Mouse (Mus musculus) erythroblast, adult 5-6 weeks (primary cell): ENCODE measurements around the gene Gm30191. TPM values are rescaled to one million over a fixed set of nuclear protein-coding genes. Genes with fewer than 3 reads are reported as not detected.

Experiments used
- total RNA-seq, 2 experiments: library from RNA; stranded (forward) in 1 of 2; stranded (reverse) in 1 of 2; fragments of 150-400 nt in 1 of 2; fragments of 200-764, 138-1000 nt in 1 of 2; gene quantifications; 2 replicates each; pipeline versions ENCODE4 v1.2.3 to v1.2.4; 2015 to 2017; ENCODE audit warnings: low replicate concordance in 2 of 2

The Gm30191 gene
- total RNA-seq, 2 experiments from 2014 or later: not detected

Other genes with a start within 250 kb of the Gm30191 start
- gene Dhdds, start 246.0 kb upstream of the Gm30191 start, total RNA-seq (2015; ENCODE audit: low replicate concordance): 9.6 and 17.3 TPM in 2 replicates
- 6.6 and 12.2 TPM in 2 replicates for gene Dhdds, start 246.0 kb upstream of the Gm30191 start, total RNA-seq (2017; ENCODE audit: low replicate concordance)
- gene Lin28a, start 228.1 kb upstream of the Gm30191 start, total RNA-seq (2015; ENCODE audit: low replicate concordance): 3.3 TPM in 1 of 2 replicates, not detected in the other
- gene Lin28a, start 228.1 kb upstream of the Gm30191 start, total RNA-seq (2017; ENCODE audit: low replicate concordance): 6.4 and 8.9 TPM in 2 replicates
- gene Zfp683, start 193.1 kb upstream of the Gm30191 start, total RNA-seq (2015; ENCODE audit: low replicate concordance): not detected in 2 replicates
- gene Zfp683, start 193.1 kb upstream of the Gm30191 start, total RNA-seq (2017; ENCODE audit: low replicate concordance): not detected in 2 replicates
- not detected in 2 replicates for gene Crybg2, start 186.1 kb upstream of the Gm30191 start, total RNA-seq (2015; ENCODE audit: low replicate concordance)
- gene Crybg2, start 186.1 kb upstream of the Gm30191 start, total RNA-seq (2017; ENCODE audit: low replicate concordance): not detected in 2 replicates
- 324 and 347 TPM in 2 replicates for gene Cd52, start 151.9 kb upstream of the Gm30191 start, total RNA-seq (2015; ENCODE audit: low replicate concordance)
- gene Cd52, start 151.9 kb upstream of the Gm30191 start, total RNA-seq (2017; ENCODE audit: low replicate concordance): 146 and 324 TPM in 2 replicates
- gene Ubxn11, start 144.4 kb upstream of the Gm30191 start, total RNA-seq (2015; ENCODE audit: low replicate concordance): 0.84 TPM in 1 of 2 replicates, not detected in the other
- 2.4 TPM in 1 of 2 replicates, not detected in the other for gene Ubxn11, start 144.4 kb upstream of the Gm30191 start, total RNA-seq (2017; ENCODE audit: low replicate concordance)
- gene Sh3bgrl3, start 118.1 kb upstream of the Gm30191 start, total RNA-seq (2015; ENCODE audit: low replicate concordance): 231 and 242 TPM in 2 replicates
- 56.2 and 119 TPM in 2 replicates for gene Sh3bgrl3, start 118.1 kb upstream of the Gm30191 start, total RNA-seq (2017; ENCODE audit: low replicate concordance)
- gene Cep85, start 59.8 kb upstream of the Gm30191 start, total RNA-seq (2015; ENCODE audit: low replicate concordance): 20.3 and 29.2 TPM in 2 replicates
- 50.7 and 68.1 TPM in 2 replicates for gene Cep85, start 59.8 kb upstream of the Gm30191 start, total RNA-seq (2017; ENCODE audit: low replicate concordance)
- not detected in 2 replicates for gene Gm7534, start 43.9 kb upstream of the Gm30191 start, total RNA-seq (2015; ENCODE audit: low replicate concordance)
- gene Gm7534, start 43.9 kb upstream of the Gm30191 start, total RNA-seq (2017; ENCODE audit: low replicate concordance): not detected in 2 replicates
- not detected in 2 replicates for gene Catsper4, start 19.6 kb upstream of the Gm30191 start, total RNA-seq (2015; ENCODE audit: low replicate concordance)
- not detected in 2 replicates for gene Catsper4, start 19.6 kb upstream of the Gm30191 start, total RNA-seq (2017; ENCODE audit: low replicate concordance)
- gene Cnksr1, start 8.5 kb upstream of the Gm30191 start, total RNA-seq (2015; ENCODE audit: low replicate concordance): not detected in 2 replicates
- gene Cnksr1, start 8.5 kb upstream of the Gm30191 start, total RNA-seq (2017; ENCODE audit: low replicate concordance): not detected in 2 replicates
- not detected in 2 replicates for gene E130218I03Rik, start 3.3 kb upstream of the Gm30191 start, total RNA-seq (2015; ENCODE audit: low replicate concordance)
- gene E130218I03Rik, start 3.3 kb upstream of the Gm30191 start, total RNA-seq (2017; ENCODE audit: low replicate concordance): 0.70 TPM in 1 of 2 replicates, not detected in the other
- 0.38 and 0.63 TPM in 2 replicates for gene Zfp593, start 1.3 kb upstream of the Gm30191 start, total RNA-seq (2015; ENCODE audit: low replicate concordance)
- gene Zfp593, start 1.3 kb upstream of the Gm30191 start, total RNA-seq (2017; ENCODE audit: low replicate concordance): 0.84 and 1.4 TPM in 2 replicates
- not detected in 2 replicates for gene Grrp1, start 7.2 kb downstream of the Gm30191 start, total RNA-seq (2015; ENCODE audit: low replicate concordance)
- gene Grrp1, start 7.2 kb downstream of the Gm30191 start, total RNA-seq (2017; ENCODE audit: low replicate concordance): not detected in 2 replicates
- gene Pdik1l, start 41.0 kb downstream of the Gm30191 start, total RNA-seq (2015; ENCODE audit: low replicate concordance): 9.8 and 12.3 TPM in 2 replicates
- gene Pdik1l, start 41.0 kb downstream of the Gm30191 start, total RNA-seq (2017; ENCODE audit: low replicate concordance): 13.2 and 16.2 TPM in 2 replicates
- gene Trim63, start 68.2 kb downstream of the Gm30191 start, total RNA-seq (2015; ENCODE audit: low replicate concordance): not detected in 2 replicates
- not detected in 2 replicates for gene Trim63, start 68.2 kb downstream of the Gm30191 start, total RNA-seq (2017; ENCODE audit: low replicate concordance)
- gene Slc30a2, start 96.2 kb downstream of the Gm30191 start, total RNA-seq (2015; ENCODE audit: low replicate concordance): not detected in 2 replicates
- not detected in 2 replicates for gene Slc30a2, start 96.2 kb downstream of the Gm30191 start, total RNA-seq (2017; ENCODE audit: low replicate concordance)
- gene Extl1, start 136.9 kb downstream of the Gm30191 start, total RNA-seq (2015; ENCODE audit: low replicate concordance): not detected in 2 replicates
- gene Extl1, start 136.9 kb downstream of the Gm30191 start, total RNA-seq (2017; ENCODE audit: low replicate concordance): 0.42 TPM in 1 of 2 replicates, not detected in the other
- 3.1 and 3.3 TPM in 2 replicates for gene Pafah2, start 149.4 kb downstream of the Gm30191 start, total RNA-seq (2015; ENCODE audit: low replicate concordance)
- gene Pafah2, start 149.4 kb downstream of the Gm30191 start, total RNA-seq (2017; ENCODE audit: low replicate concordance): 1.5 and 3.9 TPM in 2 replicates
- gene Stmn1, start 221.4 kb downstream of the Gm30191 start, total RNA-seq (2015; ENCODE audit: low replicate concordance): 207 and 212 TPM in 2 replicates
- gene Stmn1, start 221.4 kb downstream of the Gm30191 start, total RNA-seq (2017; ENCODE audit: low replicate concordance): 201 and 236 TPM in 2 replicates
- gene Paqr7, start 249.8 kb downstream of the Gm30191 start, total RNA-seq (2015; ENCODE audit: low replicate concordance): 1.7 and 4.4 TPM in 2 replicates
- gene Paqr7, start 249.8 kb downstream of the Gm30191 start, total RNA-seq (2017; ENCODE audit: low replicate concordance): 2.1 and 7.8 TPM in 2 replicates